Mouse (Mus musculus) forebrain, embryonic 11.5 days (tissue): ENCODE measurements around the gene Evpl. TPM values are rescaled to one million over a fixed set of nuclear protein-coding genes. Genes with fewer than 3 reads are reported as not detected.

ENCODE experiments used
- ATAC-seq: fragments of 200-750 bp; cut with Nextera tagmentation; replicated peaks from 2 replicates; pipeline ENCODE4 v1.8.0; 2017; ENCODE audit warnings: moderate TSS enrichment; ENCODE audit not compliant: low FRiP score
- DNase-seq: peaks from one replicate; pipeline ENCODE4 v3.0.0-alpha.2; 2017; ENCODE audit warnings: low spot score
- H3K27ac ChIP-seq: fragments of 300-500 bp; sonication (generic); 2 replicates; pipeline ENCODE4 v1.5.1; 2014; ENCODE audit warnings: low read depth, low read length
- H3K27me3 ChIP-seq: fragments of 300-500 bp; sonication (generic); 2 replicates; pipeline ENCODE4 v1.6.1; 2014; ENCODE audit warnings: mild to moderate bottlenecking, low read length, mixed read lengths; ENCODE audit not compliant: control insufficient read depth, insufficient read depth
- H3K36me3 ChIP-seq: fragments of 300-500 bp; sonication (generic); 2 replicates; pipeline ENCODE4 v1.6.1; 2014; ENCODE audit warnings: mild to moderate bottlenecking, low read length, moderate library complexity, mixed read lengths; ENCODE audit not compliant: control insufficient read depth, insufficient read depth
- H3K4me1 ChIP-seq: fragments of 300-500 bp; sonication (generic); replicated peaks from 2 replicates; pipeline ENCODE4 v1.6.1; 2014; ENCODE audit warnings: low read length, mixed read lengths; ENCODE audit not compliant: control insufficient read depth, insufficient read depth
- H3K4me2 ChIP-seq: fragments of 300-500 bp; sonication (generic); 2 replicates; pipeline ENCODE4 v1.6.1; 2014; ENCODE audit warnings: low read depth, mild to moderate bottlenecking, low read length, moderate library complexity, mixed read lengths; ENCODE audit not compliant: severe bottlenecking
- H3K4me3 ChIP-seq: fragments of 300-500 bp; sonication (generic); 2 replicates; pipeline ENCODE4 v1.5.1; 2014; ENCODE audit warnings: low read depth, low read length
- H3K9ac ChIP-seq: fragments of 300-500 bp; sonication (generic); 2 replicates; pipeline ENCODE4 v1.6.1; 2014; ENCODE audit warnings: low read length
- H3K9me3 ChIP-seq: fragments of 300-500 bp; sonication (generic); 2 replicates; pipeline ENCODE4 v1.6.1; 2016; ENCODE audit warnings: low read length, mixed read lengths; ENCODE audit not compliant: control insufficient read depth
- WGBS: fragments of 180-500 bp; shearing (Covaris S2); extraction: QIAGEN DNeasy Blood & Tissue Kit; methylation state at CpG from one replicate; pipeline ENCODE4 v1.1.7; 2014; 5-methylcytosine and 5-hydroxymethylcytosine counted together
- polyA plus RNA-seq: library from polyadenylated mRNA; unstranded; fragments of >200 nt; fragmentation: Nextera tagmentation; extraction: Ambion mirVana; gene quantifications from 2 replicates; pipeline ENCODE4 v1.2.1, GENCODE M21; 2014

The Evpl gene
- polyA plus RNA-seq, 1 experiment from 2014 or later = 0.61 TPM

DNA sequence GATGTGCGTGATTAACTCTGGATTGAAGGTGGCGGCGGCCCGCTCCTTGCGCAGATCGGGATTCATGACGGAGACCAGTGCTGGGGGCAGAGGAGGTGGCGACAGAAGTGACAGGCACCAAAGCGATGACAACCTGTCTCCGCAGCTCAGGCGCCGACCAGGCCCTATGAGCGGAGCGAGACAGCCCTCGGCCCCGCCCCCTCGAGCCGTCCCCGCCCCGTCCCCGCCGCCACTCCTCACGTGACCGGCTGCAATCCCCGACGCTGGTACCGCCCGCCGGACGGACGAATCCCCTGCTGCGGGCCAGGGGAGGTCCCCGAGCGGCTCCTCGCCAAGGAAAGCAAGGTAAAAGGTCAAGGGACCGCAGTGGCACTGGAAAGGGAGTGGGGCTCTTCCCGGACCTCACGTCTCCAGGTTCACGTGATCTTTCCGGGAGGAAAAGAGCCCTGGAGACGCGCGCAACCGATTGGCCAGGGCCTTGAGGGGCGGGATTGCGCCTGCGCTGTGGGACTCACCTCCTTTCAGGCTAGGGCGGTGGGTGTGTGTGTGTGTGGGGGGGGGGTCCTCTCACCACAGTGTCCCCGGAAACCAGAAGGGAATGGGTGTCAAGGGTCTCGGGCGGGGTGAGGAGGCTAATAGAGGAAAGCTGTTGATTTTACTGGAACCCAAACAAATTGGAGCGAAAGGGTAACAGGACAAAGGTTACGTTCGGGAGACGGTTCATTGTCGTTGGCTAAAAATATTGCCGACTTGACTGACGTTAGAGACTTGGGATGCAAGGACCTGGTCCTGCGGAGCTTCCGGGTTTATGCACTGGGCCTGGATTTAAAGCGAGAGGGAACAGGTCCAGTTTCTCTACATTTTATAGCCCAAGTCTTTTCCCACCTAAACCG, 39.0 kb downstream of the Evpl start, which contains the start of the genes Ten1 and Acox1:
Gene Ten1, plus strand, starts transcription at position 217 of the 893 bp plus-strand sequence.
Gene Acox1, minus strand, starts transcription at position 407 of the 893 bp plus-strand sequence.
- Histone ChIP-seq H3K9ac (peak within 1 kb of the TSS; percentile 87), H3K27ac (peak within 1 kb of the TSS; percentile 93), H3K27me3 (no peaks in the 10 kb centered on the region), H3K9me3 (no peaks in the 10 kb centered on the region), H3K36me3 (no peaks in the 10 kb centered on the region), H3K4me3 (peak within 1 kb of the TSS; percentile 82), H3K4me1 (0 out of 2 replicates have a peak, but pooled peaks cover 2% of the 10 kb centered on the region), H3K4me2 (peak within 1 kb of the TSS; percentile 70)
- ATAC-seq (peak; percentile 98), DNase-seq (peak; percentile 98)
- WGBS = under 1% methylated on average over 61 of the region's 62 CpGs

DNA sequence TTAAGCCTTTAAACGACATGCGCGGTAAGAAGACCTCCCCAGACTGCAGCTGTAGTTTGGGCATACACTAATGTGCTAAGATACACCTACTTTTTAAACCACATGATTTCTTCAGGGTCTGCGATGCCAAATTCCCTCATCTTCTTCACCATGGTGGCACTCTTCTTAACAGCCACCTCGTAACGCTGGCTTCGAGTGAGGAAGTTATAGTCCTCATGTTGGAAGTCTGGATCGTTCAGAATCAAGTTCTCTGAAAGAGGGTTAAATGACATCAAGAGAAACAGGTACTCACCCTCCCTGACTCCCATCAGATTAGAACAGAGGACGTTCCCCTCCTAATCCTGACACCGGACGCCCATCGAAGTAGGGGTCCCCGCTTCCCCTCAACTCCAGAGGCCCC, 39.7 kb downstream of the Evpl start:
- Histone ChIP-seq H3K4me2 (peak overlapping the region; percentile 70), H3K9ac (peak overlapping the region; percentile 87), H3K27ac (no peak overlapping the region), H3K27me3 (no peaks in the 10 kb centered on the region), H3K4me1 (0 out of 2 replicates have a peak, but pooled peaks cover 2% of the 10 kb centered on the region), H3K9me3 (no peaks in the 10 kb centered on the region), H3K4me3 (peak overlapping the region; percentile 82), H3K36me3 (no peaks in the 10 kb centered on the region)
- DNase-seq (no peak), ATAC-seq (no peak)
- WGBS = 28% methylated on average over 13 of the region's 13 CpGs

GRCm38 (mm10) chr11:116197584-116197906, 40.3 kb downstream of the Evpl start:
- 0 out of 2 replicates have a peak, but pooled peaks cover 2% of the 10 kb centered on the region for H3K4me1 ChIP-seq
- no peaks in the 10 kb centered on the region for H3K27me3 ChIP-seq
- H3K4me3 ChIP-seq = no peak overlapping the region
- WGBS = 91% methylated on average over 6 of the region's 6 CpGs
- no peak overlapping the region for H3K9ac ChIP-seq
- H3K4me2 ChIP-seq = no peak overlapping the region
- no peak for DNase-seq
- H3K27ac ChIP-seq = no peak overlapping the region
- ATAC-seq = no peak
- H3K36me3 ChIP-seq = no peaks in the 10 kb centered on the region
- H3K9me3 ChIP-seq = no peaks in the 10 kb centered on the region

DNA sequence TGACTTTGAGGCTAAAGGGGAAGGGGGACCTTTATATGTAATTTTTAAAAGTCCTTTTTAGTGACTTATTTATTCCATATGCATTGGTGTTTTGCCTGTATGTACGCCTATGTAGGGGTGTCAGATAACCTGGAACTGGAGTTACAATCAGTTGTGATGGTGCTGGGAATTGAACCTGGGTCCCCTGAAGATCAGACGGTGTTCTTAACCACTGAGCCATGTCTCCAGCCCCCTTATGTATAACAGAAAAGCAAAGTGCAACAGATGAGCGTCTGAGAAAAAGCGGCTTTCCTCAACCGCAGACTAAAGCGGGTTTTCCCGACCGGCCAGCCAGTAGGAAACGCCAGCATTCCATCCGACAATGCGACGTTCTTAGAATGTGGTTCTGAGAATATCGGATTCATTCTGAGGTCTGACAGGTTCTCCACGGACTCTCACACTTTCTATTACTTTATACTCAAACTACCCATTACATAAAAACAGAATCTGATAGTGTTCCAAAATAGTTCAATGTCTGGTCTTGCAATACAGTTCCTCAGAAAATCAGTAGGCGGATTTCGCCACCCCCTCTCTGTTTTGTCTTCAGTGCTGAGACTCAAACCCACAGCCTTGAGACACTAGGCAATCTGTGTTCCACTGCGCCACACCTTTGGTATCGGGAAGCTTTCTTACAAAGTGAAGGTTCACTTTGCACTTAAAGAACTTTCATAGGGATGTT, 40.9 kb downstream of the Evpl start:
- Histone ChIP-seq H3K4me1 (0 out of 2 replicates have a peak, but pooled peaks cover 2% of the 10 kb centered on the region), H3K36me3 (no peaks in the 10 kb centered on the region), H3K9ac (no peak overlapping the region), H3K27me3 (no peaks in the 10 kb centered on the region), H3K27ac (no peak overlapping the region), H3K4me2 (no peak overlapping the region), H3K4me3 (no peak overlapping the region), H3K9me3 (no peaks in the 10 kb centered on the region)
- 94% methylated on average over 18 of the region's 18 CpGs for WGBS
- DNase-seq = no peak
- ATAC-seq = no peak

DNA sequence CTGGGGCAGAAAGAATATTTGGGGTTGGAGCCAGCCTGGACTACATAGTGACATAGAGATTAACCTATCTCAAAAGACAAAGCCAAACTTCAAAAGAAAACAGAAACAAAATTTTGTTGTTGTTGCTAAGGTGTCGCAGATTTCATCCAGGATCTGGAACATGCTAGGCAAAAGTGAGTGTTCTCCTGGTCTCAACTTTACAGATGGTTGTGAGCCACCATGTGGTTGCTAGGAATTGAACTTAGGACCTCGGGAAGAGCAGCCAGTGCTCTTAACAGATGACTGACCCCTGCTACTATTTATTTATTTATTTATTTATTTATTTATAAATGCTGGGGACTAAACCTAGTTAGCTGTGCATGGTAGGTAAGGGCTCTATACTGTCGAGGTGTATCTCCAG, 41.5 kb downstream of the Evpl start:
- no peak for DNase-seq
- WGBS = 80% methylated on average over 3 of the region's 3 CpGs
- Histone ChIP-seq H3K4me1 (0 out of 2 replicates have a peak, but pooled peaks cover 2% of the 10 kb centered on the region), H3K4me3 (no peak overlapping the region), H3K36me3 (no peaks in the 10 kb centered on the region), H3K4me2 (no peak overlapping the region), H3K9me3 (no peaks in the 10 kb centered on the region), H3K9ac (no peak overlapping the region), H3K27me3 (no peaks in the 10 kb centered on the region), H3K27ac (no peak overlapping the region)
- ATAC-seq = no peak

- Histone ChIP-seq H3K4me1 (0 out of 2 replicates have a peak, but pooled peaks cover 2% of the 10 kb centered on the region), H3K27ac (no peak overlapping the region), H3K36me3 (no peaks in the 10 kb centered on the region), H3K9me3 (no peaks in the 10 kb centered on the region), H3K4me2 (no peak overlapping the region), H3K4me3 (no peak overlapping the region), H3K27me3 (no peaks in the 10 kb centered on the region), H3K9ac (no peak overlapping the region)
- DNase-seq = no peak
- no peak for ATAC-seq
- 89% methylated on average over 5 of the region's 5 CpGs for WGBS
These were observed 42.6 kb downstream of the Evpl start for GRCm38 (mm10) chr11:116195252-116195651.

DNA sequence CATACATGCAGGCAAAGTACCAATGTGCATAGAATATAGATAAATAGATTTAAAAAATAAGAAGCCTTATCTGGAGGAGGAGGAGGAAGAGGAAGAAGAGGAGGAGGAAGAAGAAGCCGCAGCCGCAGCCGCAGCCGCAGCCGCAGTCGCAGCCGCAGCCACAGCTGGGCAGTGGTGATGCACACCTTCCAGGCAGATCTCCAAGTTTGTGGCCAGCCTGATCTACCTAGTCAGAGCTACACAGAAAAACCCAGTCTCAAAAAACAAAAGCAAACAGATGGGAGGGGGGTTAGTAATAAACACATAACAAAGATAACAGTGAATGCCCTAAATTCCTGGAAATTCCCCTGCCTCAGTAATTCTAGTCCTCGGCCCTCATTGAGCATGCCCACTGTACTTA, 43.3 kb downstream of the Evpl start:
- H3K27ac ChIP-seq = no peak overlapping the region
- H3K4me1 ChIP-seq = 0 out of 2 replicates have a peak, but pooled peaks cover 2% of the 10 kb centered on the region
- 97% methylated on average over 8 of the region's 8 CpGs for WGBS
- H3K27me3 ChIP-seq = no peaks in the 10 kb centered on the region
- H3K9ac ChIP-seq = no peak overlapping the region
- H3K36me3 ChIP-seq = no peaks in the 10 kb centered on the region
- ATAC-seq (no peak), DNase-seq (no peak)
- no peak overlapping the region for H3K4me2 ChIP-seq
- no peak overlapping the region for H3K4me3 ChIP-seq
- H3K9me3 ChIP-seq = no peaks in the 10 kb centered on the region

DNA sequence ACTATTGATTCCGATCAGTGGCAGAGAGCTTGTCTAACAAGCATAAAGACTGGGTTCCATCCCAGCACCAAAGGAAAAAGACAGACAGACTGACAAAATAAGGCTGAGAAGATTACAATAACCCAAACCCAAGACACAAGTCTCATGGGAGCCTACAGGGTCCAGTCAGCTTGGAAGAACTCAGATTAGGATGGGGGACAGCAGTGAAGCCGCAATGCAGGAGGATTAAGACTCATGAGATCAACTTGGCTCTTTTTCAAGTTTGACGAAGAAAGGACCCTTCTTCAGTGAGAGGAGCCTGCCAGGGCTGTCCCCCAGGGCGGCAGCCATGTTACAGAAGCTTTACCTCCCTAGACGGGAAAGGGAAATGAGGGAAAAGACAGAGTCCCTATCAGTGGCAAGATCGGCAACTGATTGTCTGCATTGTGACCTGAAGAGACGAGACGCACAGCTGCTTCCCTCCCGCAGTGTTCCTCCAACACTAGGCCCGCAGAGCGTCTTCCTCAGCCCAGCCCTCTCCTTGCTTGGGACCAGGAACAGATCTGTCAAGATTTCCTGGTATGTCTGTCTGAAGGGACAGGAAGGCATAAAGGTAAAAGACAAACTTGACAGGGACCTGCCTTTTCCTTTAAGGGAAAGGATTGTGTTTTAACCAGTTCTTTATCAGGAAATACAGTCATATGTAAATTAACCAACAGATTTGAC, 50.5 kb downstream of the Evpl start:
- H3K27ac ChIP-seq = no peak overlapping the region
- no peaks in the 10 kb centered on the region; the same call in 1 of the 2 replicates for H3K36me3 ChIP-seq
- no peak overlapping the region for H3K9ac ChIP-seq

More for the DNA sequence above, 50.5 kb downstream of the Evpl start:
- DNase-seq (no peak), ATAC-seq (no peak)
- Histone ChIP-seq H3K27me3 (no peaks in the 10 kb centered on the region), H3K4me3 (no peak overlapping the region), H3K9me3 (no peaks in the 10 kb centered on the region), H3K4me1 (no peaks in the 10 kb centered on the region), H3K4me2 (no peak overlapping the region)
- 61% methylated on average over 11 of the region's 11 CpGs for WGBS
